Mouse (Mus musculus) heart, embryonic 10.5 days (tissue): Measurements from ENCODE around the gene Rnf169. TPM values are rescaled to one million over a fixed set of nuclear protein-coding genes. Genes with fewer than 3 reads are reported as not detected.
A peak's percentile ranks its signal among the peaks of the same experiment; 100 is the strongest.

Source experiments
- DNase-seq: peaks from one replicate; pipeline ENCODE4 v3.0.0-alpha.2; 2017; ENCODE audit warnings: low spot score
- H3K27ac ChIP-seq: fragments of 300-500 bp; sonication (generic); 2 replicates; pipeline ENCODE4 v1.5.1; 2016; ENCODE audit warnings: mild to moderate bottlenecking
- H3K27me3 ChIP-seq: fragments of 300-500 bp; sonication (generic); 2 replicates; pipeline ENCODE4 v1.6.1; 2016; ENCODE audit warnings: mild to moderate bottlenecking; ENCODE audit not compliant: poor library complexity, insufficient read depth, severe bottlenecking
- H3K36me3 ChIP-seq: fragments of 300-500 bp; sonication (generic); 2 replicates; pipeline ENCODE4 v1.6.1; 2016; ENCODE audit warnings: mild to moderate bottlenecking, moderate library complexity
- H3K4me1 ChIP-seq: fragments of 300-500 bp; sonication (generic); 2 replicates; pipeline ENCODE4 v1.6.1; 2016; ENCODE audit warnings: mild to moderate bottlenecking
- H3K4me3 ChIP-seq: fragments of 300-500 bp; sonication (generic); 2 replicates; pipeline ENCODE4 v1.5.1; 2016; ENCODE audit warnings: mild to moderate bottlenecking, moderate library complexity
- H3K9me3 ChIP-seq: fragments of 300-500 bp; sonication (generic); 2 replicates; pipeline ENCODE4 v1.6.1; 2016; ENCODE audit warnings: mild to moderate bottlenecking, moderate library complexity
- WGBS: fragments of 180-500 bp; shearing (Covaris S2); methylation state at CpG from one replicate; pipeline ENCODE4 v1.1.7; 2016; 5-methylcytosine and 5-hydroxymethylcytosine counted together
- polyA plus RNA-seq: library from polyadenylated mRNA; unstranded; fragments of >200 nt; fragmentation: Nextera tagmentation; extraction: Ambion mirVana; gene quantifications from 2 replicates; pipeline ENCODE4 v1.2.1, GENCODE M21; 2016

Gene Rnf169
- polyA plus RNA-seq, 1 experiment from 2014 or later = 4.3 TPM

GRCm38 (mm10) chr7:99919164-99919563, 61.1 kb downstream of the Rnf169 start:
- peaks cover 48% of the 10 kb centered on the region for H3K27me3 ChIP-seq
- peak; percentile 53 for DNase-seq
- 88% methylated on average over 2 of the region's 2 CpGs for WGBS
- H3K9me3 ChIP-seq = no peaks in the 10 kb centered on the region
- no peak overlapping the region for H3K4me3 ChIP-seq
- H3K4me1 ChIP-seq = peaks cover 18% of the 10 kb centered on the region
- H3K27ac ChIP-seq = no peak overlapping the region
- H3K36me3 ChIP-seq = peaks cover 22% of the 10 kb centered on the region

GRCm38 (mm10) chr7:99917320-99917844, 62.9 kb downstream of the Rnf169 start:
- 2% methylated on average over 36 of the region's 36 CpGs for WGBS
- peaks cover 22% of the 10 kb centered on the region for H3K4me1 ChIP-seq
- H3K36me3 ChIP-seq = peaks cover 7% of the 10 kb centered on the region
- H3K27me3 ChIP-seq = peaks cover 57% of the 10 kb centered on the region
- peak overlapping the region; percentile 60 for H3K4me3 ChIP-seq
- H3K27ac ChIP-seq = no peak overlapping the region
- no peaks in the 10 kb centered on the region for H3K9me3 ChIP-seq
- no peak for DNase-seq

- H3K27ac ChIP-seq = no peak overlapping the region
- peaks cover 6% of the 10 kb centered on the region; the same call in 1 of the 2 replicates for H3K36me3 ChIP-seq
- H3K4me1 ChIP-seq = peaks cover 22% of the 10 kb centered on the region
- H3K27me3 ChIP-seq = peaks cover 57% of the 10 kb centered on the region
- no peak for DNase-seq
- 8% methylated on average over 22 of the region's 22 CpGs for WGBS
- H3K9me3 ChIP-seq = no peaks in the 10 kb centered on the region
- H3K4me3 ChIP-seq = peak overlapping the region; percentile 60
Measured at GRCm38 (mm10) chr7:99916741-99917319, 63.4 kb downstream of the Rnf169 start.

- peaks cover 57% of the 10 kb centered on the region for H3K27me3 ChIP-seq
- no peak overlapping the region for H3K27ac ChIP-seq
- no peak overlapping the region for H3K4me3 ChIP-seq
- H3K4me1 ChIP-seq = peaks cover 22% of the 10 kb centered on the region
- no peak for DNase-seq
- 57% methylated on average over 2 of the region's 2 CpGs for WGBS
- H3K9me3 ChIP-seq = no peaks in the 10 kb centered on the region
- peaks cover 3% of the 10 kb centered on the region; the same call in 1 of the 2 replicates for H3K36me3 ChIP-seq
Measured at GRCm38 (mm10) chr7:99915511-99915910, 64.7 kb downstream of the Rnf169 start.

GRCm38 (mm10) chr7:99914316-99914715, 65.9 kb downstream of the Rnf169 start:
- Histone ChIP-seq H3K36me3 (no peaks in the 10 kb centered on the region), H3K4me1 (peaks cover 22% of the 10 kb centered on the region), H3K27me3 (peaks cover 59% of the 10 kb centered on the region), H3K4me3 (no peak overlapping the region), H3K9me3 (no peaks in the 10 kb centered on the region), H3K27ac (no peak overlapping the region)
- no peak for DNase-seq
- WGBS = 86% methylated on average over 10 of the region's 10 CpGs

- WGBS = 70% methylated on average over 5 of the region's 5 CpGs
- Histone ChIP-seq H3K27ac (no peak overlapping the region), H3K9me3 (no peaks in the 10 kb centered on the region), H3K4me3 (no peak overlapping the region), H3K4me1 (0 out of 2 replicates have a peak, but pooled peaks cover 4% of the 10 kb centered on the region), H3K27me3 (peaks cover 29% of the 10 kb centered on the region), H3K36me3 (no peaks in the 10 kb centered on the region)
- no peak for DNase-seq
Measured at GRCm38 (mm10) chr7:99911038-99911437, 69.2 kb downstream of the Rnf169 start.

GRCm38 (mm10) chr7:99907463-99907862, 72.8 kb downstream of the Rnf169 start:
- no peak overlapping the region for H3K27ac ChIP-seq
- H3K4me3 ChIP-seq = no peak overlapping the region
- DNase-seq = no peak
- 0 out of 2 replicates have a peak, but pooled peaks cover 5% of the 10 kb centered on the region for H3K27me3 ChIP-seq
- H3K9me3 ChIP-seq = no peaks in the 10 kb centered on the region
- no peaks in the 10 kb centered on the region for H3K36me3 ChIP-seq
- H3K4me1 ChIP-seq = peaks cover 15% of the 10 kb centered on the region; the same call in 1 of the 2 replicates
- 67% methylated on average over 3 of the region's 3 CpGs for WGBS

GRCm38 (mm10) chr7:99906346-99906745, 73.9 kb downstream of the Rnf169 start:
- H3K27ac ChIP-seq = no peak overlapping the region
- no peaks in the 10 kb centered on the region for H3K9me3 ChIP-seq
- 80% methylated on average over 3 of the region's 3 CpGs for WGBS
- H3K27me3 ChIP-seq = 0 out of 2 replicates have a peak, but pooled peaks cover 4% of the 10 kb centered on the region
- no peak for DNase-seq
- H3K4me3 ChIP-seq = no peak overlapping the region
- no peaks in the 10 kb centered on the region for H3K36me3 ChIP-seq
- H3K4me1 ChIP-seq = peaks cover 23% of the 10 kb centered on the region

- H3K4me1 ChIP-seq = peaks cover 23% of the 10 kb centered on the region
- no peaks in the 10 kb centered on the region for H3K27me3 ChIP-seq
- H3K4me3 ChIP-seq = no peak overlapping the region
- WGBS = 29% methylated on average over 3 of the region's 3 CpGs
- no peaks in the 10 kb centered on the region for H3K9me3 ChIP-seq
- no peak overlapping the region for H3K27ac ChIP-seq
- H3K36me3 ChIP-seq = no peaks in the 10 kb centered on the region
- DNase-seq = no peak
Measured at GRCm38 (mm10) chr7:99904421-99905005, 75.7 kb downstream of the Rnf169 start.

GRCm38 (mm10) chr7:99902918-99903665, 77.2 kb downstream of the Rnf169 start:
- H3K27ac ChIP-seq = no peak overlapping the region

GRCm38 (mm10) chr7:99902208-99902607, 78.0 kb downstream of the Rnf169 start:
- H3K36me3 ChIP-seq = no peaks in the 10 kb centered on the region
- 67% methylated on average over 4 of the region's 4 CpGs for WGBS
- H3K9me3 ChIP-seq = no peaks in the 10 kb centered on the region
- DNase-seq = no peak
- H3K27me3 ChIP-seq = no peaks in the 10 kb centered on the region
- peaks cover 23% of the 10 kb centered on the region for H3K4me1 ChIP-seq
- no peak overlapping the region for H3K27ac ChIP-seq
- no peak overlapping the region for H3K4me3 ChIP-seq

More at GRCm38 (mm10) chr7:99902918-99903665, 77.2 kb downstream of the Rnf169 start:
- Histone ChIP-seq H3K9me3 (no peaks in the 10 kb centered on the region), H3K4me3 (no peak overlapping the region), H3K36me3 (no peaks in the 10 kb centered on the region), H3K27me3 (no peaks in the 10 kb centered on the region), H3K4me1 (peaks cover 23% of the 10 kb centered on the region)
- WGBS = 70% methylated on average over 11 of the region's 11 CpGs
- DNase-seq = no peak

- 74% methylated on average over 4 of the region's 4 CpGs for WGBS
- no peaks in the 10 kb centered on the region for H3K9me3 ChIP-seq
- DNase-seq = no peak
- H3K4me1 ChIP-seq = peaks cover 2% of the 10 kb centered on the region; the same call in 1 of the 2 replicates
- H3K27ac ChIP-seq = no peak overlapping the region
- H3K27me3 ChIP-seq = peaks cover 9% of the 10 kb centered on the region; the same call in 1 of the 2 replicates
- no peak overlapping the region for H3K4me3 ChIP-seq
- no peaks in the 10 kb centered on the region for H3K36me3 ChIP-seq
Measured at GRCm38 (mm10) chr7:99896905-99897304, 83.3 kb downstream of the Rnf169 start.

GRCm38 (mm10) chr7:99894478-99894877, 85.8 kb downstream of the Rnf169 start:
- H3K4me1 ChIP-seq = peaks cover 4% of the 10 kb centered on the region; the same call in 1 of the 2 replicates
- no peak for DNase-seq
- no peak overlapping the region for H3K27ac ChIP-seq
- WGBS = 80% methylated on average over 6 of the region's 6 CpGs
- H3K27me3 ChIP-seq = peaks cover 9% of the 10 kb centered on the region; the same call in 1 of the 2 replicates
- H3K4me3 ChIP-seq = no peak overlapping the region
- no peaks in the 10 kb centered on the region for H3K9me3 ChIP-seq
- no peaks in the 10 kb centered on the region for H3K36me3 ChIP-seq
